Mouse (Mus musculus): ENCODE data around the gene Traf3ip2. TPM values are rescaled to one million over a fixed set of nuclear protein-coding genes. Genes with fewer than 3 reads are reported as not detected.

The Traf3ip2 gene
- polyA plus RNA-seq, 1 experiment from 2014 or later, result 1.2 TPM

DNA sequence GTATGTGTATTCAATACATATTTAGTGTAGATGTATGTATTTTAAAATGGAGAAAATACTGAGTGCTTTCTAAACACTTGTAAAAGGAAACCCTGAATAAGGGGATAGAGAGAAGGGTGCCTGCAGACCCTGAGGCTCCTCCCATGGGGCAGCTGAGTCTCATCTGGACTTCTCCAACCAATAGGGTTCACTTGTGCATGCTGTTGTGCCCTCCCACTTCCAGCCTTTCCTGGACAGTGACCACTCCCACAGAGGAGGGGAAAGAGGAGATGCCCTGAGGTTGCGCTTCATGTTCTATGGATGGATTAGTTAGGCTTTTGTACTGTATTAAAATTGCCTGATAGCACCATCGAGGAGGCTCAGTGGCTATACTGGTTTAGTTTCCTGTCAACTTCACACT lies 30.3 kb upstream of the Traf3ip2 start:
- no peaks in the 10 kb centered on the region for H3K27me3 ChIP-seq (ENCODE audit: control insufficient read depth, insufficient read depth, low read depth, low read length)
- H3K27ac ChIP-seq (ENCODE audit: low read length), result no peak overlapping the region
- H3K9me3 ChIP-seq (replicated peaks; ENCODE audit: control insufficient read depth, low read length), result no peaks in the 10 kb centered on the region
- WGBS (ENCODE audit: insufficient replicate concordance), result 62% methylated on average over 2 of the region's 2 CpGs
- no peak overlapping the region for H3K9ac ChIP-seq (ENCODE audit: low read depth, low read length)
- no peak overlapping the region for H3K4me2 ChIP-seq (ENCODE audit: low read depth, low read length)
- no peak for ATAC-seq (ENCODE audit: low read depth)
- no peaks in the 10 kb centered on the region for H3K36me3 ChIP-seq (ENCODE audit: control insufficient read depth, insufficient read depth)
- H3K4me1 ChIP-seq (ENCODE audit: control insufficient read depth, low read depth, low read length), result no peaks in the 10 kb centered on the region
- no peak overlapping the region for H3K4me3 ChIP-seq (ENCODE audit: low read depth, low read length)

DNA sequence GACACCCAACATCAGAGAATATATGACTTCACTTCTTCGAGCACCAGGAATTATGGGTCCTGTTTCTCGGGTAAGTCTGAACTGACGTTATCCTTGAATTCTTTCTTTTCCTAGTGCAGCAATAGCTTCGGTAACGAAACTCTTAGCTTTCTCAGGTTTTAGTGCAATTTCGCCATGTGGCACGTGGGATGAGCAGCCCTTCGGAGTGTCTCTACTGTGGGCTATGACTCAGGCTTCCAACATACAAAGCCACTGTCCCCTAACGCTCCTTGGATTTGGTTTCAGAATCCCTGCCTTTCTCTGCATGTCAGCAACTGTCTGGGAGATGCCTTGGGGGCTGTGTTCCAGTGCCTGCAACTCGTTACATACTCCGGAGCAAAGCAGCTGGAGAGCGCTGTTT lies 29.0 kb upstream of the Traf3ip2 start:
- 71% methylated on average over 12 of the region's 12 CpGs for WGBS (ENCODE audit: insufficient replicate concordance)
- ATAC-seq (ENCODE audit: low read depth), result no peak
- H3K4me2 ChIP-seq (ENCODE audit: low read depth, low read length), result no peak overlapping the region
- no peaks in the 10 kb centered on the region for H3K9me3 ChIP-seq (replicated peaks; ENCODE audit: control insufficient read depth, low read length)
- no peaks in the 10 kb centered on the region for H3K4me1 ChIP-seq (ENCODE audit: control insufficient read depth, low read depth, low read length)
- H3K27me3 ChIP-seq (ENCODE audit: control insufficient read depth, insufficient read depth, low read depth, low read length), result no peaks in the 10 kb centered on the region
- no peak overlapping the region for H3K27ac ChIP-seq (ENCODE audit: low read length)
- no peaks in the 10 kb centered on the region for H3K36me3 ChIP-seq (ENCODE audit: control insufficient read depth, insufficient read depth)
- no peak overlapping the region for H3K9ac ChIP-seq (ENCODE audit: low read depth, low read length)
- no peak overlapping the region for H3K4me3 ChIP-seq (ENCODE audit: low read depth, low read length)

DNA sequence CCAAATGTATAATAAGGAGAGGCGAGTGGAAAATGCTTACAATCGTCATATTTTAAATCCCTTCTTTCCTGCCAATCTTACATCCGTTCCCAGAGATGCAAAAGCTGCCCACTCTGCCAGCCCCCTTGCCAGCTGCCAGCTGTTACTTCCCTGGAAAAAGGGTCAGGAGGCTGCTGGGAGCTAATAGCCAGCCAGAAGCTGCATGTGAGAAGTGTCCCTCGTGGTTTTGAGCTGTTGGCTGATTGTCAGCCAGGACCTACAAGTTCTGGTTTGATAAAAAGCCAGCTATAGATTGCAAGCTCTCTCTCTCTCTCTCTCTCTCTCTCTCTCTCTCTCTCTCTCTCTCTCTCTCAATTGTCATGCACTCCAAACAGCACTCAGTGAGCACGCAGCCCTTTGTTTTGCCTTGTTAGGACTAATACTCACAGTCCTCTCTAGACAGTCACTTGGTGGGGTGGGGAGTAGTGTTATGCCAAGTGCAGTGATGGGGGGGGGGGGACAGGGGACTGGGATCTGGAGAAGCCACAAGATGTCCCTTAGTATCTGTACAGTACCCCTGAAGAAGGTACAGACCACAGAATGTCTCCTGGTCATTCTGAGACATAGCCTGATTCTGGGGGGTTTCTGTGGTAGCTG lies 25.3 kb upstream of the Traf3ip2 start:
- Histone ChIP-seq H3K9ac (ENCODE audit: low read depth, low read length) (no peak overlapping the region), H3K4me2 (ENCODE audit: low read depth, low read length) (no peak overlapping the region), H3K4me1 (ENCODE audit: control insufficient read depth, low read depth, low read length) (no peaks in the 10 kb centered on the region), H3K9me3 (replicated peaks; ENCODE audit: control insufficient read depth, low read length) (no peaks in the 10 kb centered on the region), H3K27me3 (ENCODE audit: control insufficient read depth, insufficient read depth, low read depth, low read length) (no peaks in the 10 kb centered on the region), H3K4me3 (ENCODE audit: low read depth, low read length) (no peak overlapping the region), H3K36me3 (ENCODE audit: control insufficient read depth, insufficient read depth) (no peaks in the 10 kb centered on the region), H3K27ac (ENCODE audit: low read length) (no peak overlapping the region)
- WGBS (ENCODE audit: insufficient replicate concordance), result 51% methylated on average over 5 of the region's 5 CpGs
- ATAC-seq (ENCODE audit: low read depth), result no peak

DNA sequence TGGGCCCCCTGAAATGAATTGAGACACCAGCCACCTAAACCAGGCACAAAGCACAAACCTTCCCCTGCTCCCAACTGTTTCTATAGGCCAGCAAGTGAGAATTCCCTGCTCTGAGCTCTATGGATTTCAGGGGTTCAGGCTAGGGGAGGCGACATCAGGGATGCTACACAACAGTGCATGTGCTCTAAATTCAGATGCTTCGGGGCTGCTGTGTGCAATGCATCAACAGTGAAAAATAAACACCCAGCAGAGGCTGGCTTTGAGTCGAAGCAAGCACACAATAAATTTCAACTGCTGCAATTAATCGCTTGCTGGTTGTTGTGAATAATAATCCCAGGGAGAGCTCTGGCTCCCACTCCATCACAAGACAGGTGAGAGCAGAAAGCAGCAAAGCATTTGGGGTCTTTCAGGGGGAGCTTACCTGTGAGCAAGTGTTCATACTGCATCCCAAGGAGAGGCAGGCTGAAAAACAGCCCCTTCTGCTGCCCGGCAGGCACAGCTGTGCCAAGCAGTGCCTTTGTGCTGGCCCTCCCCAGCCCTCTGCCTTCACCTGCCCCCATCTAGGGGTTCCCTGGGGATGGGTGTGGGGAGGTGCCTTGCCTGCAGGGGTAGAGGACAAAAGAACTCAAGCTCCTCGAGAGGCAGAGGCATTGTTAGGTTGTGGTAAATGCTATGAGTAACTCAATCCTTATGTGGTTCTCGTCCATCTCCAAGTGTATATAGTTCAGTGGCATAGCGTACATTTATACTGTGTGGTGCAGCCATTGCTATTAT lies 24.6 kb upstream of the Traf3ip2 start:
- H3K9me3 ChIP-seq (replicated peaks; ENCODE audit: control insufficient read depth, low read length), result no peaks in the 10 kb centered on the region
- no peak for ATAC-seq (ENCODE audit: low read depth)
- no peaks in the 10 kb centered on the region for H3K4me1 ChIP-seq (ENCODE audit: control insufficient read depth, low read depth, low read length)
- no peaks in the 10 kb centered on the region for H3K27me3 ChIP-seq (ENCODE audit: control insufficient read depth, insufficient read depth, low read depth, low read length)
- no peak overlapping the region for H3K4me2 ChIP-seq (ENCODE audit: low read depth, low read length)
- WGBS (ENCODE audit: insufficient replicate concordance), result 61% methylated on average over 8 of the region's 8 CpGs
- H3K9ac ChIP-seq (ENCODE audit: low read depth, low read length), result no peak overlapping the region
- H3K27ac ChIP-seq (ENCODE audit: low read length), result no peak overlapping the region
- H3K4me3 ChIP-seq (ENCODE audit: low read depth, low read length), result no peak overlapping the region
- no peaks in the 10 kb centered on the region for H3K36me3 ChIP-seq (ENCODE audit: control insufficient read depth, insufficient read depth)

DNA sequence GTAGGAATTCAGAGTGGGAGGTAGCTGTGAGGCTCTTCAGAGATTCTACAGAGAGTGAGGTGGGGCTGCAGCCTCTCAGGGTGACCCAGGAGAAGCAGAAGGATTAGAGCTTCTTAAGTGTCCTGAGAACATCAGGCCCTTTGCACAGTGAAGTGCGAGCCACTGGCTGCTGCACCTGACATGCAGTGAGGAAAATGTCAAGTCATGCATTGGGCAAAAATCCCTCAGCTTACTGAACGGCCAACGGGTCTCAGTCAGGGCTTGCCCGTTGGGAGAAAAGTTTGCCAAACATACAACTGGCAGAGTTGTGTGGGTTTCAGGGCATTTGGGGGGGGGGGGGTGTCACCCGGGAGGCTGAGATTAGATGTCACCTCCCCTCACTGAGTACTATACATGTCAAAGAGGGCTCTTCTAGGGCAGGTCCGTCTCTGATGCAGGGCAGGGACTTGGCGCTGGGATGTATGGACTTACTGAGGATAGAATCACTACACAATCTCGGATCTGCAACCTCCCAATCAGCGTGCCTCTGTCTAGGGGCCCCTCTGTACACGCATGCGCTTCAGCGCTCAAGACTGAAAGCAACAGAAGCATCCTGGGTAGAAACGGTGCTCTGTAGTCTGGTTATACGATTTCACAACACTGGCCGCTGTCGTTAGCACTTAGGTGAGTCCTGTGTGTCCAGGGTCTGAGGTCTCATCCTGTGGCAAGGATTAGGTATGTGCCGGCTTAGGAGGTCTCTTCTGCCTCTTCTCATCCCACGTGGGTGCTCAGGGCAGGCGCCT lies 22.8 kb upstream of the Traf3ip2 start:
- Histone ChIP-seq H3K27ac (ENCODE audit: low read length) (no peak overlapping the region), H3K36me3 (ENCODE audit: control insufficient read depth, insufficient read depth) (no peaks in the 10 kb centered on the region), H3K9me3 (replicated peaks; ENCODE audit: control insufficient read depth, low read length) (no peaks in the 10 kb centered on the region), H3K4me2 (ENCODE audit: low read depth, low read length) (no peak overlapping the region), H3K4me1 (ENCODE audit: control insufficient read depth, low read depth, low read length) (no peaks in the 10 kb centered on the region), H3K9ac (ENCODE audit: low read depth, low read length) (no peak overlapping the region), H3K4me3 (ENCODE audit: low read depth, low read length) (no peak overlapping the region), H3K27me3 (ENCODE audit: control insufficient read depth, insufficient read depth, low read depth, low read length) (no peaks in the 10 kb centered on the region)
- ATAC-seq (ENCODE audit: low read depth), result no peak
- WGBS (ENCODE audit: insufficient replicate concordance), result 60% methylated on average over 19 of the region's 19 CpGs

DNA sequence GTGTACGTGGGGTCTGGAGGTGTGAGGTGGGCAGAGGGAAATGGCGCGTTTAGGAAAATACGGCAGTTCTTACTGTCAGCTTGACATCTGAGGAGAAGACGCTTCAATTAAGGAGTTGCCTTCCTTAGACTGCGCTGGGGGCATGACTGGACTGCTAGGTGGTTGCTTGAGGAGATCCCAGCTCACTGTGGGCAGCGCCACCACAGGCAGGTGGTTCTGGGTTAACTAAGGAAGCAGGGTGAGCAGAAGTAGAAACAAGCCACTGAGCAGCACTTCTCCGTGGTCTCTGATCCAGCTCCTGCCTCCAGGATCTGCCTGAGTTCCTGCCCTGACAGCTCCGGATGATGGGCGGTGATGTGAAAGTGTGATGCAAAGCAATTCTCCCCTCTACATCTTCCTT lies 22.1 kb upstream of the Traf3ip2 start:
- Histone ChIP-seq H3K27ac (ENCODE audit: low read length) (no peak overlapping the region), H3K4me3 (ENCODE audit: low read depth, low read length) (no peak overlapping the region), H3K4me2 (ENCODE audit: low read depth, low read length) (no peak overlapping the region), H3K9ac (ENCODE audit: low read depth, low read length) (no peak overlapping the region), H3K9me3 (replicated peaks; ENCODE audit: control insufficient read depth, low read length) (no peaks in the 10 kb centered on the region), H3K27me3 (ENCODE audit: control insufficient read depth, insufficient read depth, low read depth, low read length) (no peaks in the 10 kb centered on the region), H3K36me3 (ENCODE audit: control insufficient read depth, insufficient read depth) (no peaks in the 10 kb centered on the region), H3K4me1 (ENCODE audit: control insufficient read depth, low read depth, low read length) (no peaks in the 10 kb centered on the region)
- 68% methylated on average over 10 of the region's 10 CpGs for WGBS (ENCODE audit: insufficient replicate concordance)
- ATAC-seq (ENCODE audit: low read depth), result no peak

DNA sequence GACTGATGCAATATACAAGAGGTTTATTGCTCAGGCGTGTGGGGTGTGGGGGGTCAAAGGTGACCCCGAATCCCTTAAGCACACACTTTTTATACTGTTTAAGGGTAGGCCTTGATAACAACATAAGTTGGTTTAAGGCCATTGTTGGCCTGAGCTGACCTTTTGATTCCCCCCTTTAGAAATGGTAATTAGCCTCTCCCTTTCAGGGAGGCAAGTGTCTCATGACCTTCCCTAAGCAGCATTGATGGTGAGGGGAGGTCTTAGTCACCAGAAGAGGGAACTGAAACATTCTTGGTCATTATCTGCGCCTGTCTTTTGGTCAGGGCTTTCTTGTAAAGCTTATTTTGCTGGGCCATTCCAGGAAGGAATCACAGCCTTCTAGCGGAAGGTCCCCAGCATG lies 20.2 kb upstream of the Traf3ip2 start:
- H3K4me1 ChIP-seq (ENCODE audit: control insufficient read depth, low read depth, low read length), result no peaks in the 10 kb centered on the region
- no peaks in the 10 kb centered on the region for H3K36me3 ChIP-seq (ENCODE audit: control insufficient read depth, insufficient read depth)
- no peaks in the 10 kb centered on the region for H3K9me3 ChIP-seq (replicated peaks; ENCODE audit: control insufficient read depth, low read length)
- no peak overlapping the region for H3K9ac ChIP-seq (ENCODE audit: low read depth, low read length)
- H3K27ac ChIP-seq (ENCODE audit: low read length), result no peak overlapping the region
- WGBS (ENCODE audit: insufficient replicate concordance), result 61% methylated on average over 4 of the region's 4 CpGs
- no peak overlapping the region for H3K4me2 ChIP-seq (ENCODE audit: low read depth, low read length)
- no peak overlapping the region for H3K4me3 ChIP-seq (ENCODE audit: low read depth, low read length)
- H3K27me3 ChIP-seq (ENCODE audit: control insufficient read depth, insufficient read depth, low read depth, low read length), result no peaks in the 10 kb centered on the region; the same call in 1 of the 2 replicates
- ATAC-seq (ENCODE audit: low read depth), result no peak

DNA sequence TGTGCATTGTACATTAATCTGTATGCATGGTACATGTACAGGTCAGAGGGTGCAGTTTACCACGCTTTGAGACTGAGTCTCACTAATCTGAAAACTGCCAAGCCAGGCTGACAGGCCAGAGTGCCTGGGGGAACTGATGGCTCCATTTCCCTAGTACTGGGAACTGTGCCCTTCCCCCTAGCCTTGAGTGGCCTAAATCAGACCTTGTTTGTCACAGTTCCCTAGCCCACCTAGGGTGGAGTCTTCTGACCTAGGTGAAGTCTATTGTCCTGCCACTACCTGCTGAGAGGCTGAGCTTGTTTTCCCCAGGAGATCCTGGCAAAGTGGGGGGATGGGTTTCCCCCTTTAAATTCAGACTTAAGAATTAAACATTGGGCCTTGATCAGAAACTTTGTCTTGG lies 18.0 kb upstream of the Traf3ip2 start:
- Histone ChIP-seq H3K9ac (ENCODE audit: low read depth, low read length) (no peak overlapping the region), H3K27ac (ENCODE audit: low read length) (no peak overlapping the region), H3K9me3 (replicated peaks; ENCODE audit: control insufficient read depth, low read length) (no peaks in the 10 kb centered on the region), H3K36me3 (ENCODE audit: control insufficient read depth, insufficient read depth) (no peaks in the 10 kb centered on the region), H3K4me3 (ENCODE audit: low read depth, low read length) (no peak overlapping the region), H3K4me2 (ENCODE audit: low read depth, low read length) (no peak overlapping the region), H3K4me1 (ENCODE audit: control insufficient read depth, low read depth, low read length) (no peaks in the 10 kb centered on the region), H3K27me3 (ENCODE audit: control insufficient read depth, insufficient read depth, low read depth, low read length) (no peaks in the 10 kb centered on the region; the same call in 1 of the 2 replicates)
- no peak for ATAC-seq (ENCODE audit: low read depth)
- WGBS (ENCODE audit: insufficient replicate concordance), result 71% methylated on average over 1 of the region's 1 CpGs

DNA sequence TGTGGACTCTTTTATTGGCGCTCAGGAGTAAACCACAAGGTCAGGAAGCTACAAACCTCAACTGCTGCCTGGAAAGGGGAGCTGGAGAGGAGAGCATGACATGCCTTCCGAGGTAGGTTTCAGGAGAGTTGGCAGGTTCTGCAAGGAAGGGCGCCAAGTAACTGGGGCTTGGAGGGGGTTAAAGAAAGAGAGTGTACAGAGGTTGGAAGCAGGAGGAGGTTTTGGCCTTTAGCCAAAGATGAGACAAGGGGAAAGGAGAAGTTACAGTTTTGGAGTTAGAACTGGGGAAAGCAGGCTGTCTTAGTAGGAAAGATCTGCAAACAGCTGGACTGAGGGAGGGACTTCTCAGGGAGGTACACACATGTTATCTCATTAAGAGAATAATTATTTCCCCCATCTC lies 16.9 kb upstream of the Traf3ip2 start:
- no peaks in the 10 kb centered on the region; the same call in 1 of the 2 replicates for H3K27me3 ChIP-seq (ENCODE audit: control insufficient read depth, insufficient read depth, low read depth, low read length)
- no peak overlapping the region for H3K9ac ChIP-seq (ENCODE audit: low read depth, low read length)
- no peak overlapping the region for H3K4me2 ChIP-seq (ENCODE audit: low read depth, low read length)
- ATAC-seq (ENCODE audit: low read depth), result no peak
- no peaks in the 10 kb centered on the region for H3K4me1 ChIP-seq (ENCODE audit: control insufficient read depth, low read depth, low read length)
- no peak overlapping the region for H3K4me3 ChIP-seq (ENCODE audit: low read depth, low read length)
- no peaks in the 10 kb centered on the region for H3K36me3 ChIP-seq (ENCODE audit: control insufficient read depth, insufficient read depth)
- H3K9me3 ChIP-seq (replicated peaks; ENCODE audit: control insufficient read depth, low read length), result no peaks in the 10 kb centered on the region
- no peak overlapping the region for H3K27ac ChIP-seq (ENCODE audit: low read length)
- 15% methylated on average over 3 of the region's 3 CpGs for WGBS (ENCODE audit: insufficient replicate concordance)

Measured in liver, embryonic 16.5 days (tissue).